Mouse (Mus musculus) spleen, embryonic (tissue): ENCODE measurements around the gene Pde6d.

ENCODE experiments used
- CTCF ChIA-PET: fragments of 350-600 bp; sonication (Branson Sonifier 250); formaldehyde crosslinking; loops from one replicate; lab custom pipeline; 2022; lab: Charles Lee

The Pde6d gene

DNA sequence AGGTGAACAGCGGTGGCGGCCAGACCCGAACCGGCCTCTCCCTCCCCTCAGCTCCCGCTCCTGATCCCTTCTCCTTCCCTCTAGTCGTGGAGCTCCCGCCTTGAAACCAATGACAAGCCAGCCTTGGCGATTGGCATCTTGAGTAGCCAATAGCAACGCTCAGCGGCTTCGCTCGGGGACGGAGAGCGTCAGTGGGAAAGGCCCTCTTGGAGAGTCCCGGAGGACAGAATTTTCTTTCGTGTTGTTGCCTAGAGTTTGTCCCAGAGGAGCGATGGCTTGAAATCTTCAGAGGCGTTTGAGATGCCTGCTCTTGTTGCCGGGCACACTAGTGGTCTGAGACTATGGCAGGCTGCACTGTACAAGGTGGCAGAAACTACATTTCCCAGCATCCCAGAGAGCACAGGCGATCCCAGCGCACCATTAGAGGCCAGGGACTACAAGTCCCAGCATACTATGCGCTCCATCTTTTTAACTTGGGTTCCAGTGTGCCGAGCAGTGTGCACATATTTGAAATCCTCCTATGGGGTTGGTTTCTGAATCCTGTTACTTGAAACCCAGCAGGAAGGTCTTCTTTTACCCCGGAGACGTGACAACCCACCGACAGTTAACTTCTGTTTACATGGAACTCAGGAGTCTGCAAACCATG is at the start of gene Pde6d, which contains the start of gene Cops7b:
Gene Pde6d, minus strand, starts transcription at position 179 of the 646 bp plus-strand sequence.
Gene Cops7b, plus strand, starts transcription at position 454 of the 646 bp plus-strand sequence.
- CTCF ChIA-PET, result no interaction called here

- CTCF ChIA-PET, result no interaction called here
These were observed 48.1 kb upstream of the Pde6d start for GRCm38 (mm10) chr1:86630527-86630926.

DNA sequence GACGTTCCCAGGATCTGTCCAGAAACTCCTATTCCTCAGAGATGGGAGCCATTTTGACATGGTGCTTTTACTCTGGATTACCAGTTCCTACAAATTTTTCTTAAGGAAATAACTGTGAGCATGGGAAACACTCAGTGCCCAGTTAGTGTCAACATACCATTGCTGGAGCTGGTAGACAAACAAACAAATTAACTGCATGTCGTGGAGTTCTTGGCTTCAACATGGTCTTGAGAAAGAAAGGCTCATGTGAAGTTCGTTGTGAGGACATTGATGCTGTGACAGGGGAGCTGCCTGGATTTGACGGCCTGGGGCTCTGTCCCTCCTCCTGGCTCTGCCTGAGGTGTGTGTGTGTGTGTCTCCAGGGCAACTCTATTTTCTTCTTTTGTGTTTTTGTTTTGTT is 47.5 kb upstream of the Pde6d start:
- CTCF ChIA-PET, result no interaction called here

- CTCF ChIA-PET, result no interaction called here
These were observed 45.8 kb upstream of the Pde6d start for GRCm38 (mm10) chr1:86628270-86628669.

GRCm38 (mm10) chr1:86623001-86624000 is 40.9 kb upstream of the Pde6d start:
- CTCF ChIA-PET, result interaction anchor here (0.6 kb wide), 1 partner anchor 396 kb away, joined by 3 read pairs; no protein-coding TSS in a partner anchor

- CTCF ChIA-PET, result no interaction called here
These were observed 39.9 kb upstream of the Pde6d start for GRCm38 (mm10) chr1:86622296-86622695.

GRCm38 (mm10) chr1:86618454-86619125 is 36.2 kb upstream of the Pde6d start:
- CTCF ChIA-PET, result no interaction called here

GRCm38 (mm10) chr1:86614269-86614668 is 31.8 kb upstream of the Pde6d start:
- CTCF ChIA-PET, result no interaction called here

DNA sequence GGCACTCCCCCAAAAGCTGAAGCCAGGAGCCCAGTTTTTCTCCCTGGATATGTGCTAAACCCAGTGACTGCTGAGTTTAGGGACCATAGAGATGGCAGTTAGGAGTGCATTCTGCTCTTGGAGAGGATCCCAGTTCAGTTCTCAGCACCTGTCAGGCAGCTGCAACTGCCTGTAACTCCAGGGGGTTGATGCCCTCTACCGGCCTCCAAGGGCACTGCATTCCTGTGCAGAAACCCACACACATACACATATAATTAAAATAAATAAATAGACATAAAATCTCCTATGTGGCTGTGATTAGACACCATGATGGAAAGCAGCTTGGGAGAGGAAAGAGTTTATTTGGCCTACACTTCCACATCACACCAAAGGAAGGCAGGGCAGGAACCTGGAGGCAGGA is 29.7 kb upstream of the Pde6d start:
- CTCF ChIA-PET, result no interaction called here

DNA sequence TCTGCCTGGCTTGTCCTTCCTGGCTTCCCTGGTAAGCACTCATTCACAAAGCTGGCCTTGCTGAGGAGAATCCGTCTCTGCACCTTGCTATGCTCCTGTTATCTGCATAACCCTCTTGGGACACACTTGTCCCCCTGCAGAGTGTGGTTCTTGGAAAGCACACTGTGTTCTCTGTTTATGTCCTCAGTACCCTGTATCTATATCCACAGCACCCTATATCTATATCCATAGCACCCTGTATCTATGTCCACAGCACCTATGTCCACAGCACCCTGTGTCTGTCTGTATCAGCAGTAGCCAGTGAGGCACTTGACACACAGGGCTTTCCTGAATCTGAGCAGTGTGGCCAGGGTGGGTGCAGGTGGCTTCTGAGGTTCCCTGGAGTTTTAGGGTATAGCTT is 28.5 kb upstream of the Pde6d start:
- CTCF ChIA-PET, result no interaction called here

DNA sequence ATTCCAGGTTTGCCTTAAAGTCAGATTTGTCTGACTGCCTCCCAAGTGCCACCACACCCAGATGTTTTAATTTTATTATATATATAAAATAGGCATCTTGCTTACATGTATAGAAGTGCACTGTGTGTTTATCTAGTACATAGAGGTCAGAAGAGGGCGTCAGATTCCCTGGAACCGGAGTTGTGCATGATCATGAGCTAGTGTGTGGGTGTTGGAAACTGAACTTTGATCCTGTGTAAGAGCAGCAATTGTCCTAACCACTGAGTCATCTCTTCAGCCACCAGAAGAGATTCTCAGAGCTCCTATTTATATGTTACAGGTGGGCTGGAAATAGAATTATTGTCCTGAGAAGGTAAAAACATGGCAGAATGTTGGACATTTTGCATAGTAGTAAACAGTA is 17.7 kb upstream of the Pde6d start:
- CTCF ChIA-PET, result no interaction called here

DNA sequence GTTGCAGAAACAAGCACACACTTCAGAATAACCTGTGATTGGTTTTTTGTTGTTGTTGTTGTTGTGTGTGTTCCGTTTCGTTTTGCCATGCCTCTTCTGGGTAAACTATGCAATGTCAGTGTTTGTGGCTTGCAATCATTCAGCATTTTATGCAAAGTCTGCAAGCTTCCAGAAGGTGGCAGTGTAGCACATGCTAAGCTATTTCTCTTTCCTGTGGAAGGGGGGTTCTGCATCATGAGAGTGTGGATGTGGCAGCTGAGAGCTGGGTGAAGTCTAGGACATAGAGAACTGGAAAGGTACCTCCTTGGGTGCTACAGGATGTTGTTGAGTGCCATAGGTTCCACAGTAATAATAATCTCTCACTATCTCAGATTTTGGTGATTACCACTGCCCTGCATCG is 16.1 kb upstream of the Pde6d start:
- CTCF ChIA-PET, result no interaction called here

GRCm38 (mm10) chr1:86596512-86596911 is 14.1 kb upstream of the Pde6d start:
- CTCF ChIA-PET, result no interaction called here

DNA sequence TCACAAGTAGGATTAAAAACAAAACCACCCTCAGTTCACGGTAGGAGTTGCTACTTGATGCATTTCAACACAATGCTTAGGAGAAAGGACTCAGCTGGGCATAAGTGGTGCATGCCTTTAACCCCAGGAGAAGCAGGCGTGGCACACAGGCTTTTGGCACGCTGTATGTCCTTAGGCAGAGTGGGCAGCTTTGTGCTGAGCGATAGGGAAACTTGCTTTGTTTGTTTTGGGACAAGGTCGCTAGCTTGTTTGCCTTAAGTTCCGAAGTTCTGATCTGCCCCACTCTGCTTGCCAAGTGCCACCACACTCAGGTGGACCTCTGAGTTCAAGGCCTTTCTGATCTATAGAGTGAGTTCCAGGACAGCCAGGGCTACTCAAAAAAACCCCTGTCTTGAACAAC is 12.9 kb upstream of the Pde6d start:
- CTCF ChIA-PET, result no interaction called here

- CTCF ChIA-PET, result no interaction called here
These were observed 12.1 kb upstream of the Pde6d start for GRCm38 (mm10) chr1:86594539-86594938.

GRCm38 (mm10) chr1:86586992-86587391 is 4.6 kb upstream of the Pde6d start:
- CTCF ChIA-PET, result no interaction called here

GRCm38 (mm10) chr1:86583709-86584108 is 1.3 kb upstream of the Pde6d start:
- CTCF ChIA-PET, result no interaction called here

GRCm38 (mm10) chr1:86581692-86582450 is 558 bp downstream of the Pde6d start:
- CTCF ChIA-PET, result no interaction called here

DNA sequence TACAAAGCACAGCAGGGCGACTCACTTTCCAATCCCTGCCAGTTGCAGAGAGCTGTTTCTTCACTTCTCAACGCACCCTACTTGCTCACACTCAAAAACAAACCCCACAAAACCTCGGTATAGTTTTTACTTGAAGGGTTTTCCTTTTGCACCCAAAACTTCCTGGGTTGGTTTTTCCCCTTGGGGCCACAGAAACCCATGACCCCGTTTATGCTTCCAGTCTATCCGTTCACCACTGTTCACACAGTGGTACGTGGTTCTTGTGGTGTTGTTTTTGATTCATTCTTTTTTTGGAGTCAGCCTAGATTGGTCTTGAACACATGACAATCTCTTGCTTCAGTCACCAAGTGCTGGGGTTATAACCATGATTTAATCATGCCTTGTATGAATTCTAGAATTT is 2.0 kb downstream of the Pde6d start:
- CTCF ChIA-PET, result no interaction called here

DNA sequence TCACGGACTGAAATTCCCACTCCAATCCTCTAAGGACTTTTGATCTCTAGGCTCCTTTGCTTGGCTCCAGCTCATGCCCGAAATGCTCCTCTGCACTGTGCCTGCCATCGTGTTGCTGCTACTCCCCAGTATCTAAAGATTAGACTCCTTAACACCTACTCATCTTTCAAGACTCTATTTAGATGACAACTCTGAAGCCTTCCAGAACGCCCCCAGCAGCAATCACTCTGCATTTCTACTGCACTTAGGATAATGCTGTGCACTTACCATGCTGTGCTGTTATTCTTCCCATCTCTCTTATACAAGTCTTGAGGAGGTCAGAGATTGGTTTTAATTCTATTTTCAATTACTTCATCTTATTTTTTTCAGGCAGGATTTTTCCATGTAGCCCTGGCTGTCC is 10.5 kb downstream of the Pde6d start:
- CTCF ChIA-PET, result no interaction called here

DNA sequence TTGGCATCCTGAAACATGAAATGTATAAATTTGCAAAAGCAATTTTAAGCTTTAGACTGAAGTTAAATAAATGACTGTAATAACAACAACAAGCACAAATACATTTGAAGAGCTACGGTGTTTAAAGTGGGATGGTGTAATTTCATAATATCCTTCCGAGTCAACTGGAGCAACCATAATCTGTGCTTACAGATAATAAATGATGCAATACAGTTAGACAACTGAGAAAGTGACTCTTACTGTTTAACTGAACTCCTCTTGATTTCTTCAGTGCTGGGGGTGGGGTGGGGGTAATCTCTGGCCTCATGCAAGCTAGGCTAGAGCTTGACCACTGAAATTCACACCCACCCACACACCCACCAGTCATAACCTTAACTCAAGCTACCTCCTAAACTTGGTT is 11.0 kb downstream of the Pde6d start:
- CTCF ChIA-PET, result no interaction called here
